Mouse (Mus musculus): ENCODE measurements around the gene Cyb561a3. TPM values are rescaled to one million over a fixed set of nuclear protein-coding genes. Genes with fewer than 3 reads are reported as not detected.

The Cyb561a3 gene
- polyA plus RNA-seq, 1 experiment, result 44.1 TPM

GRCm38 (mm10) chr19:10604534-10604933, 27.6 kb downstream of the Cyb561a3 start:
- Histone ChIP-seq H3K27ac (ENCODE audit: insufficient read depth, low read depth, low read length) (peak overlapping the region; percentile 92), H3K4me1 (ENCODE audit: control insufficient read depth, insufficient read depth, low read length) (peaks cover 13% of the 10 kb centered on the region; the same call in 1 of the 2 replicates), H3K36me3 (ENCODE audit: control insufficient read depth, insufficient read depth, low read length) (peaks cover 3% of the 10 kb centered on the region), H3K4me3 (ENCODE audit: insufficient read depth, low read depth, low read length) (peak overlapping the region; percentile 68), H3K27me3 (replicated peaks; ENCODE audit: control insufficient read depth, insufficient read depth, low read length) (no peaks in the 10 kb centered on the region)
- WGBS, result 12% methylated on average over 3 of the region's 3 CpGs
- no peak for TF ChIP-seq CTCF (conservative IDR thresholded peaks at IDR 0.05; ENCODE audit: insufficient read depth, insufficient read length, low read depth, low read length)
- DNase-seq, result no peak

GRCm38 (mm10) chr19:10605293-10605900, 28.4 kb downstream of the Cyb561a3 start, which contains the start of the genes Ddb1 and Tkfc:
Gene Ddb1 (plus strand): TSS chr19:10605327.
Gene Tkfc (minus strand): TSS chr19:10605654.
- TF ChIP-seq POLR2A (IDR thresholded peaks at IDR 0.05; ENCODE audit: low read depth, low read length), result peak; percentile 93
- peak; percentile 50 for TF ChIP-seq CTCF (conservative IDR thresholded peaks at IDR 0.05; ENCODE audit: insufficient read depth, insufficient read length, low read depth, low read length)
- H3K27me3 ChIP-seq (replicated peaks; ENCODE audit: control insufficient read depth, insufficient read depth, low read length), result no peaks in the 10 kb centered on the region
- H3K4me1 ChIP-seq (ENCODE audit: control insufficient read depth, insufficient read depth, low read length), result peaks cover 13% of the 10 kb centered on the region; the same call in 1 of the 2 replicates
- H3K27ac ChIP-seq (ENCODE audit: insufficient read depth, low read depth, low read length), result peak within 1 kb of the TSS; percentile 98
- peak; percentile 99 for DNase-seq
- peaks cover 3% of the 10 kb centered on the region for H3K36me3 ChIP-seq (ENCODE audit: control insufficient read depth, insufficient read depth, low read length)
- WGBS, result under 1% methylated on average over 49 of the region's 49 CpGs
- H3K4me3 ChIP-seq (ENCODE audit: insufficient read depth, low read depth, low read length), result peak within 1 kb of the TSS; percentile 93

GRCm38 (mm10) chr19:10605901-10606622, 29.1 kb downstream of the Cyb561a3 start:
- peak overlapping the region; percentile 93 for H3K4me3 ChIP-seq (ENCODE audit: insufficient read depth, low read depth, low read length)
- peaks cover 13% of the 10 kb centered on the region; the same call in 1 of the 2 replicates for H3K4me1 ChIP-seq (ENCODE audit: control insufficient read depth, insufficient read depth, low read length)
- H3K36me3 ChIP-seq (ENCODE audit: control insufficient read depth, insufficient read depth, low read length), result peaks cover 3% of the 10 kb centered on the region
- peak; percentile 26 for DNase-seq
- no peaks in the 10 kb centered on the region for H3K27me3 ChIP-seq (replicated peaks; ENCODE audit: control insufficient read depth, insufficient read depth, low read length)
- no peak for TF ChIP-seq CTCF (conservative IDR thresholded peaks at IDR 0.05; ENCODE audit: insufficient read depth, insufficient read length, low read depth, low read length)
- TF ChIP-seq POLR2A (IDR thresholded peaks at IDR 0.05; ENCODE audit: low read depth, low read length), result no peak
- WGBS, result 4% methylated on average over 20 of the region's 20 CpGs
- H3K27ac ChIP-seq (ENCODE audit: insufficient read depth, low read depth, low read length), result peak overlapping the region; percentile 78

- Histone ChIP-seq H3K4me1 (ENCODE audit: control insufficient read depth, insufficient read depth, low read length) (peaks cover 8% of the 10 kb centered on the region; the same call in 1 of the 2 replicates), H3K36me3 (ENCODE audit: control insufficient read depth, insufficient read depth, low read length) (peaks cover 9% of the 10 kb centered on the region), H3K4me3 (ENCODE audit: insufficient read depth, low read depth, low read length) (no peak overlapping the region), H3K27me3 (replicated peaks; ENCODE audit: control insufficient read depth, insufficient read depth, low read length) (no peaks in the 10 kb centered on the region), H3K27ac (ENCODE audit: insufficient read depth, low read depth, low read length) (no peak overlapping the region)
- WGBS, result 77% methylated on average over 5 of the region's 5 CpGs
- TF ChIP-seq CTCF (conservative IDR thresholded peaks at IDR 0.05; ENCODE audit: insufficient read depth, insufficient read length, low read depth, low read length) (no peak), POLR2A (IDR thresholded peaks at IDR 0.05; ENCODE audit: low read depth, low read length) (no peak)
- DNase-seq, result no peak
These were observed 31.7 kb downstream of the Cyb561a3 start for GRCm38 (mm10) chr19:10608573-10609240.

- 3% methylated on average over 32 of the region's 32 CpGs for WGBS
- TF ChIP-seq CTCF (conservative IDR thresholded peaks at IDR 0.05; ENCODE audit: insufficient read depth, insufficient read length, low read depth, low read length) (peak; percentile 40; the same call in 1 of the 2 replicates), POLR2A (IDR thresholded peaks at IDR 0.05; ENCODE audit: low read depth, low read length) (no peak)
- no peaks in the 10 kb centered on the region for H3K36me3 ChIP-seq (ENCODE audit: control insufficient read depth, insufficient read depth, low read length)
- peak within 1 kb of the TSS; percentile 51 for H3K4me3 ChIP-seq (ENCODE audit: insufficient read depth, low read depth, low read length)
- H3K27ac ChIP-seq (ENCODE audit: insufficient read depth, low read depth, low read length), result peak within 1 kb of the TSS; percentile 76
- peak; percentile 61 for DNase-seq
- H3K4me1 ChIP-seq (ENCODE audit: control insufficient read depth, insufficient read depth, low read length), result 0 out of 2 replicates have a peak, but pooled peaks cover 4% of the 10 kb centered on the region
- no peaks in the 10 kb centered on the region for H3K27me3 ChIP-seq (replicated peaks; ENCODE audit: control insufficient read depth, insufficient read depth, low read length)
These were observed 57.3 kb downstream of the Cyb561a3 start, which contains the start of gene Vwce for GRCm38 (mm10) chr19:10634106-10634871. Gene Vwce (plus strand): TSS chr19:10634213.

- peak; percentile 84 for DNase-seq
- no peaks in the 10 kb centered on the region for H3K36me3 ChIP-seq (ENCODE audit: control insufficient read depth, insufficient read depth, low read length)
- 4% methylated on average over 21 of the region's 21 CpGs for WGBS
These were observed 57.9 kb downstream of the Cyb561a3 start for GRCm38 (mm10) chr19:10634872-10635318.

More at GRCm38 (mm10) chr19:10634872-10635318, 57.9 kb downstream of the Cyb561a3 start:
- H3K27me3 ChIP-seq (replicated peaks; ENCODE audit: control insufficient read depth, insufficient read depth, low read length), result no peaks in the 10 kb centered on the region
- H3K4me1 ChIP-seq (ENCODE audit: control insufficient read depth, insufficient read depth, low read length), result 0 out of 2 replicates have a peak, but pooled peaks cover 4% of the 10 kb centered on the region
- H3K4me3 ChIP-seq (ENCODE audit: insufficient read depth, low read depth, low read length), result peak overlapping the region; percentile 51
- TF ChIP-seq POLR2A (IDR thresholded peaks at IDR 0.05; ENCODE audit: low read depth, low read length), result no peak
- TF ChIP-seq CTCF (conservative IDR thresholded peaks at IDR 0.05; ENCODE audit: insufficient read depth, insufficient read length, low read depth, low read length), result no peak
- H3K27ac ChIP-seq (ENCODE audit: insufficient read depth, low read depth, low read length), result peak overlapping the region; percentile 76
